26 mouse cellular contexts compared by ENCODE assay signal in the genomic region with DNA sequence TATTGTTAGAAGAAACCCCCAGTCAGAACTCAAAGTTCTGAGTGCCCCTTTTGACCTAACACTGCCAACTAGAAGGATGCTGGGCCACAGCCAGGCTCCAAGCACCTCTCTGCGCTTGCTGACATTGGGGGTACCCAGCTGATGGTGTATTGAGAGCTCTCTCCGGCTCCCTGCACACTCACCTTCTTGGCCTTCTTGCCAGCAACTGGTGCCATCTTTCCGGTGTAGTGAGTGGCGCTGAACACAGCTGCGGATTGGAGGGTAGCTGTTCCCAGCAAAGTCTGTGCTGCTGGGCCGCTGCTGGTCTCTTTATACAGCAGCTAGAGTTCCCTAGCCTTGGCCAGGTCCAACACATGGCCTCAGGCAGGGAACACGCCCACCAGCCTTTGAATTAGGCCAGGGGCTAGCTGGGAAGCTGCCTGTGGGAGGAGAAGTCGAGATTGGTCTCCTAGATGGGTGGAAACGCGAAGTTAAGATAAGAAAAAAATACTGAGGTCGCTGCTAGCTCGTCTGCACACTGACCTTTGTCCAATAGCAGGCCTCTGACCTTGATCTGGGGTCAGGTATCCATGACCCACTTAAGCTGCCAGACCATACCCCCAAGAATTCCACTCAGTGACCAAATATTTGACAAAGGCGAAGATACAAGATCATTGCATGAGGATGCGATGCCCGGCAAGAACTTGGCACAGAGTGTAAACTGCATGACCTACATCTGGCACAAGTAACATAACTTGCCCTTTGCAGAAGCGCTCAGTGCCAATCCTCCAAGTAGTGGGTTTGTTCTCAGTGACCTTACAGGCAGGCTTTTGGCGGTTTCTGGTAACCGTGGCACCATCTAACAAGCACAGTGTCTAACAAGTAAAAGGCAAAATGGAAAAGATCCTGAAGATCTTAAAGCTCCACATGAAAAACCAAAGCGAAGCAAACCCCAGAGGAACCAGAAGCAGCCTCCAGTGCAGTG. TPM values are rescaled to one million over a fixed set of nuclear protein-coding genes. Genes with fewer than 3 reads are reported as not detected.
DNase-seq lines count a peak whose midpoint lies in the region; ATAC-seq and TF ChIP-seq lines count a peak whose summit lies in the region.
"Had no signal": no experiment of that assay in that cellular context is flagged by ENCODE, and none has a peak within 500 bp of the region (broad histone marks: within the 10 kb centered on the region; RNA-seq: fewer than 3 reads in every experiment).

Gene Bhmt, minus strand, starts transcription at position 680 of the 964 bp plus-strand sequence.

- TF ChIP-seq CTCF in liver, adult 2 months (IDR thresholded peaks at IDR 0.05; ENCODE audit: low read depth, low read length): no peak
- no peak for TF ChIP-seq CTCF in stomach, postnatal 0 days (IDR thresholded peaks at IDR 0.05; ENCODE audit: low read depth)
- TF ChIP-seq CTCF in heart, adult 2 months (IDR thresholded peaks at IDR 0.05): no peak

- no peak within 1 kb of the TSS for H3K27ac ChIP-seq in heart, embryonic 11.5 days (ENCODE audit: low read depth, low read length)
- H3K27ac ChIP-seq in liver, adult 2 months (replicated peaks; ENCODE audit: insufficient read depth, low read depth, low read length): peak within 1 kb of the TSS; percentile 92
- H3K27ac ChIP-seq in stomach, postnatal 0 days (replicated peaks): no peak within 1 kb of the TSS
- no peak within 1 kb of the TSS for H3K27ac ChIP-seq in heart, adult 2 months
- H3K27ac ChIP-seq: embryonic facial prominence, embryonic 13.5 days; heart, embryonic 13.5 days; hindbrain, postnatal 0 days; neural tube, embryonic 13.5 days; stomach, embryonic 15.5 days had no signal

- TF ChIP-seq EP300 in stomach, postnatal 0 days (optimal IDR thresholded peaks at IDR 0.05): no peak
- no peak for TF ChIP-seq EP300 in heart, adult 2 months (IDR thresholded peaks at IDR 0.05; ENCODE audit: insufficient read depth, low read depth, low read length)

- TF ChIP-seq POLR2A in liver, adult 2 months (IDR thresholded peaks at IDR 0.05; ENCODE audit: extremely low read depth, insufficient read depth, low read length): peak; percentile 92
- TF ChIP-seq POLR2A in heart, adult 2 months (IDR thresholded peaks at IDR 0.05; ENCODE audit: insufficient read depth, low read depth, low read length): no peak

- DNase-seq in heart, adult 11 months: peak; percentile 78
- DNase-seq in kidney, postnatal 25 days: peak; percentile 22 to 63
- DNase-seq in kidney, postnatal 10 days: no peak
- DNase-seq in liver, adult 2 months (ENCODE audit: extremely low read depth, low read depth, low spot score): peak; percentile 98
- no peak for DNase-seq in stomach, postnatal 0 days (ENCODE audit: low spot score)
- DNase-seq in heart, adult 2 months: no peak
- no peak for DNase-seq in left cerebral cortex, postnatal 10 days (ENCODE audit: extremely low spot score in 1 of 2, low spot score in 2 of 2)
- DNase-seq: gastrocnemius, postnatal 14 days; lung, adult 2 months; lung, postnatal 36 days; spleen, adult 18-20 months; thymus, postnatal 14 days had no signal

- no peaks in the 10 kb centered on the region for H3K27me3 ChIP-seq in heart, embryonic 11.5 days (ENCODE audit: control insufficient read depth, insufficient read depth, low read length)
- H3K27me3 ChIP-seq in liver, adult 2 months (ENCODE audit: control insufficient read depth, insufficient read depth, low read length): no peaks in the 10 kb centered on the region
- no peaks in the 10 kb centered on the region for H3K27me3 ChIP-seq in stomach, postnatal 0 days (ENCODE audit: control insufficient read depth, insufficient read depth, low read length)
- no peaks in the 10 kb centered on the region for H3K27me3 ChIP-seq in heart, adult 2 months (ENCODE audit: control insufficient read depth, insufficient read depth, low read length)
- H3K27me3 ChIP-seq: embryonic facial prominence, embryonic 13.5 days; heart, embryonic 13.5 days; neural tube, embryonic 13.5 days; stomach, embryonic 15.5 days had no signal

- H3K4me1 ChIP-seq in heart, embryonic 11.5 days (ENCODE audit: control insufficient read depth, insufficient read depth, low read length): no peaks in the 10 kb centered on the region; the same call in 1 of the 2 replicates
- H3K4me1 ChIP-seq in liver, adult 2 months (ENCODE audit: control insufficient read depth, insufficient read depth, low read length): peaks cover 40% of the 10 kb centered on the region
- no peaks in the 10 kb centered on the region for H3K4me1 ChIP-seq in stomach, postnatal 0 days (replicated peaks; ENCODE audit: control insufficient read depth, insufficient read depth)
- H3K4me1 ChIP-seq in heart, adult 2 months (ENCODE audit: control insufficient read depth, insufficient read depth, low read length): no peaks in the 10 kb centered on the region
- H3K4me1 ChIP-seq: embryonic facial prominence, embryonic 13.5 days; heart, embryonic 13.5 days; neural tube, embryonic 13.5 days; stomach, embryonic 15.5 days had no signal

- H3K4me3 ChIP-seq in heart, embryonic 11.5 days (ENCODE audit: low read depth, low read length): no peak within 1 kb of the TSS
- peak within 1 kb of the TSS; percentile 81 for H3K4me3 ChIP-seq in liver, adult 2 months (ENCODE audit: insufficient read depth, low read depth, low read length)
- H3K4me3 ChIP-seq in stomach, postnatal 0 days (ENCODE audit: low read depth, low read length): no peak within 1 kb of the TSS
- H3K4me3 ChIP-seq in heart, adult 2 months: no peak within 1 kb of the TSS
- H3K4me3 ChIP-seq: embryonic facial prominence, embryonic 13.5 days; heart, embryonic 13.5 days; neural tube, embryonic 13.5 days; stomach, embryonic 15.5 days had no signal

- intact Hi-C loops in heart, adult 2 months (cut with DNase I): no loop called here
- intact Hi-C loops in left cerebral cortex, postnatal 10 days (cut with DNase I): no loop called here

- WGBS in heart, embryonic 11.5 days (ENCODE audit: insufficient replicate concordance): 59% methylated on average over 19 of the region's 19 CpGs
- WGBS in liver, adult 2 months: 18% methylated on average over 19 of the region's 19 CpGs
- WGBS in stomach, postnatal 0 days: 67% methylated on average over 19 of the region's 19 CpGs
- 62% methylated on average over 19 of the region's 19 CpGs for WGBS in heart, adult 2 months

- no peaks in the 10 kb centered on the region for H3K79me2 ChIP-seq in liver, adult 2 months (ENCODE audit: control insufficient read depth, insufficient read depth, low read length)
- H3K79me2 ChIP-seq in heart, adult 2 months (replicated peaks; ENCODE audit: control insufficient read depth, insufficient read depth, low read length): no peaks in the 10 kb centered on the region

- no peaks in the 10 kb centered on the region for H3K9me3 ChIP-seq in heart, embryonic 11.5 days (replicated peaks; ENCODE audit: control insufficient read depth, low read length)
- no peaks in the 10 kb centered on the region for H3K9me3 ChIP-seq in stomach, postnatal 0 days (ENCODE audit: control insufficient read depth, low read length)
- H3K9me3 ChIP-seq: embryonic facial prominence, embryonic 13.5 days; heart, embryonic 13.5 days; neural tube, embryonic 13.5 days; stomach, embryonic 15.5 days had no signal

- H3K4me2 ChIP-seq in heart, embryonic 11.5 days: no peak within 1 kb of the TSS
- no peak within 1 kb of the TSS for H3K4me2 ChIP-seq in stomach, postnatal 0 days (replicated peaks; ENCODE audit: low read depth)
- H3K4me2 ChIP-seq: embryonic facial prominence, embryonic 13.5 days; heart, embryonic 13.5 days; midbrain, embryonic 11.5 days; neural tube, embryonic 13.5 days; stomach, embryonic 15.5 days had no signal

- H3K9ac ChIP-seq in heart, embryonic 11.5 days (ENCODE audit: low read depth, low read length): no peak within 1 kb of the TSS
- H3K9ac ChIP-seq in liver, adult 2 months (ENCODE audit: low read depth, low read length): peak within 1 kb of the TSS; percentile 86
- no peak within 1 kb of the TSS for H3K9ac ChIP-seq in stomach, postnatal 0 days (ENCODE audit: low read length)
- no peak within 1 kb of the TSS for H3K9ac ChIP-seq in heart, adult 2 months (ENCODE audit: low read depth, low read length)
- H3K9ac ChIP-seq: embryonic facial prominence, embryonic 13.5 days; heart, embryonic 13.5 days; neural tube, embryonic 13.5 days; stomach, embryonic 15.5 days had no signal

- ATAC-seq in heart, embryonic 11.5 days (replicated peaks; ENCODE audit: insufficient number of reproducible peaks, low FRiP score, low TSS enrichment): no peak
- ATAC-seq in stomach, postnatal 0 days (ENCODE audit: low FRiP score, low TSS enrichment): 0 out of 2 replicates have a peak, but pooled peaks have one; percentile 35
- ATAC-seq: hindbrain, postnatal 0 days; Patski had no signal

- no peaks in the 10 kb centered on the region for H3K36me3 ChIP-seq in heart, embryonic 11.5 days (ENCODE audit: control insufficient read depth, insufficient read depth, low read length)
- H3K36me3 ChIP-seq in liver, adult 2 months (ENCODE audit: control insufficient read depth, insufficient read depth, low read length): peaks cover 16% of the 10 kb centered on the region
- H3K36me3 ChIP-seq in stomach, postnatal 0 days (ENCODE audit: control insufficient read depth, insufficient read depth, low read length): no peaks in the 10 kb centered on the region
- H3K36me3 ChIP-seq in heart, adult 2 months (ENCODE audit: control insufficient read depth, insufficient read depth, low read length): no peaks in the 10 kb centered on the region
- H3K36me3 ChIP-seq: embryonic facial prominence, embryonic 13.5 days; heart, embryonic 13.5 days; neural tube, embryonic 13.5 days; stomach, embryonic 15.5 days had no signal

RNA-seq across cellular contexts. Expression of gene Bhmt, which starts in this region (rescaled TPM):
- polyA plus RNA-seq in heart, embryonic 11.5 days (2014; fragmentation: Nextera tagmentation; extraction: Ambion mirVana): 0.19 TPM in 1 of 2 replicates, not detected in the other
- total RNA-seq in liver, adult 2 months (2014; rRNA removed): 1,946 and 4,018 TPM in 2 replicates
- 555 and 844 TPM in 2 replicates for polyA plus RNA-seq in liver, adult 2 months (2012; rRNA removed)
- polyA plus RNA-seq in stomach, postnatal 0 days (2015; fragmentation: Nextera tagmentation; extraction: Ambion mirVana): 1.7 and 3.1 TPM in 2 replicates
- not detected for total RNA-seq in heart, adult 2 months (2021)
- polyA plus RNA-seq in heart, adult 2 months (2012; rRNA removed): 0.23 TPM in 1 of 2 replicates, not detected in the other
- not detected for total RNA-seq in left cerebral cortex, postnatal 10 days (2021)
- total RNA-seq: hematopoietic stem cell, adult 5-6 weeks; layer of hippocampus, postnatal 25 days; left cerebral cortex, postnatal 25 days had no signal
- polyA plus RNA-seq: C2C12; cerebellum, adult 2 months; embryonic facial prominence, embryonic 13.5 days; forebrain, embryonic 11.5 days; midbrain, embryonic 11.5 days; neural tube, embryonic 13.5 days; Patski had no signal

Comparison
In these comparisons a context has a peak if more than half of its experiments do, and no peak if none do; other contexts are left out.
1. RNA of gene Bhmt (total RNA-seq): 1,946 to 4,018 TPM in liver, adult 2 months; not detected in left cerebral cortex, postnatal 10 days and not detected in heart, adult 2 months; every median in the first group is over 1,000 times any median in the second.
2. RNA of gene Bhmt (polyA plus RNA-seq): 555 to 844 TPM in liver, adult 2 months; 1.7 to 3.1 TPM in stomach, postnatal 0 days, 0.19 TPM in heart, embryonic 11.5 days and 0.23 TPM in heart, adult 2 months; every median in the first group is over 100 times any median in the second.
3. DNase-seq: peak in heart, adult 11 months (single experiment), kidney, postnatal 25 days (2 of 2) and liver, adult 2 months (single experiment); none in kidney, postnatal 10 days (single experiment), stomach, postnatal 0 days (single experiment), heart, adult 2 months (0 of 2) and left cerebral cortex, postnatal 10 days (0 of 2).